Mouse (Mus musculus): ENCODE data around the gene Lysmd1. TPM values are rescaled to one million over a fixed set of nuclear protein-coding genes. Genes with fewer than 3 reads are reported as not detected.
A peak's percentile ranks its signal among the peaks of the same experiment; 100 is the strongest.

Lysmd1 gene
- polyA plus RNA-seq, 1 experiment from 2014 or later: 19.4 TPM

- H3K9me3 ChIP-seq: no peaks in the 10 kb centered on the region
- H3K9ac ChIP-seq: no peak overlapping the region
- no peak overlapping the region for H3K4me3 ChIP-seq
- no peak overlapping the region for H3K4me2 ChIP-seq (replicated peaks)
- peaks cover 14% of the 10 kb centered on the region for H3K36me3 ChIP-seq
- WGBS: 61% methylated on average over 18 of the region's 18 CpGs
- no peak overlapping the region for H3K27ac ChIP-seq
- peaks cover 12% of the 10 kb centered on the region for H3K4me1 ChIP-seq
- no peaks in the 10 kb centered on the region for H3K27me3 ChIP-seq
- no peak for ATAC-seq (ENCODE audit: insufficient number of reproducible peaks, insufficient read depth, low FRiP score, low TSS enrichment)
Measured at GRCm38 (mm10) chr3:95140289-95140595, 6.4 kb downstream of the Lysmd1 start.

- ATAC-seq (ENCODE audit: insufficient number of reproducible peaks, insufficient read depth, low FRiP score, low TSS enrichment): no peak
- H3K9me3 ChIP-seq: no peaks in the 10 kb centered on the region
- H3K4me1 ChIP-seq: peaks cover 6% of the 10 kb centered on the region
- H3K27ac ChIP-seq: no peak overlapping the region
- 88% methylated on average over 6 of the region's 6 CpGs for WGBS
- no peaks in the 10 kb centered on the region for H3K27me3 ChIP-seq
- no peak overlapping the region for H3K4me2 ChIP-seq (replicated peaks)
- H3K4me3 ChIP-seq: no peak overlapping the region
- peaks cover 14% of the 10 kb centered on the region for H3K36me3 ChIP-seq
- H3K9ac ChIP-seq: no peak overlapping the region
Measured at GRCm38 (mm10) chr3:95140795-95141194, 6.9 kb downstream of the Lysmd1 start.

GRCm38 (mm10) chr3:95141474-95141873 is 7.6 kb downstream of the Lysmd1 start:
- Histone ChIP-seq H3K4me3 (no peak overlapping the region), H3K27ac (no peak overlapping the region), H3K9ac (no peak overlapping the region), H3K4me1 (no peaks in the 10 kb centered on the region), H3K9me3 (no peaks in the 10 kb centered on the region), H3K27me3 (no peaks in the 10 kb centered on the region), H3K36me3 (peaks cover 14% of the 10 kb centered on the region), H3K4me2 (replicated peaks) (no peak overlapping the region)
- WGBS: 95% methylated on average over 9 of the region's 9 CpGs
- ATAC-seq (ENCODE audit: insufficient number of reproducible peaks, insufficient read depth, low FRiP score, low TSS enrichment): no peak

GRCm38 (mm10) chr3:95141952-95142616 is 8.2 kb downstream of the Lysmd1 start, which contains the start of gene Tnfaip8l2:
Gene Tnfaip8l2, minus strand, starts transcription at chr3:95142360.
- ATAC-seq (ENCODE audit: insufficient number of reproducible peaks, insufficient read depth, low FRiP score, low TSS enrichment): no peak
- no peaks in the 10 kb centered on the region for H3K27me3 ChIP-seq
- H3K27ac ChIP-seq: no peak within 1 kb of the TSS
- no peak within 1 kb of the TSS for H3K4me2 ChIP-seq (replicated peaks)
- H3K9ac ChIP-seq: no peak within 1 kb of the TSS; the same call in 1 of the 2 replicates
- no peak within 1 kb of the TSS for H3K4me3 ChIP-seq
- no peaks in the 10 kb centered on the region for H3K9me3 ChIP-seq
- H3K36me3 ChIP-seq: peaks cover 14% of the 10 kb centered on the region
- H3K4me1 ChIP-seq: no peaks in the 10 kb centered on the region
- 77% methylated on average over 10 of the region's 10 CpGs for WGBS

GRCm38 (mm10) chr3:95142617-95143011 is 8.7 kb downstream of the Lysmd1 start:
- H3K27me3 ChIP-seq: no peaks in the 10 kb centered on the region
- WGBS: 11% methylated on average over 5 of the region's 5 CpGs
- H3K4me3 ChIP-seq: no peak overlapping the region
- H3K9me3 ChIP-seq: no peaks in the 10 kb centered on the region
- no peak for ATAC-seq (ENCODE audit: insufficient number of reproducible peaks, insufficient read depth, low FRiP score, low TSS enrichment)
- H3K4me2 ChIP-seq (replicated peaks): no peak overlapping the region
- no peaks in the 10 kb centered on the region for H3K4me1 ChIP-seq
- H3K36me3 ChIP-seq: peaks cover 14% of the 10 kb centered on the region
- no peak overlapping the region; the same call in 1 of the 2 replicates for H3K9ac ChIP-seq
- no peak overlapping the region for H3K27ac ChIP-seq

GRCm38 (mm10) chr3:95147924-95148323 is 14.0 kb downstream of the Lysmd1 start:
- H3K4me3 ChIP-seq: no peak overlapping the region
- no peaks in the 10 kb centered on the region for H3K36me3 ChIP-seq
- 46% methylated on average over 3 of the region's 3 CpGs for WGBS
- H3K4me2 ChIP-seq (replicated peaks): no peak overlapping the region
- H3K9ac ChIP-seq: no peak overlapping the region
- no peaks in the 10 kb centered on the region for H3K27me3 ChIP-seq
- no peak overlapping the region for H3K27ac ChIP-seq
- ATAC-seq (ENCODE audit: insufficient number of reproducible peaks, insufficient read depth, low FRiP score, low TSS enrichment): no peak
- no peaks in the 10 kb centered on the region for H3K4me1 ChIP-seq
- no peaks in the 10 kb centered on the region for H3K9me3 ChIP-seq

GRCm38 (mm10) chr3:95153874-95154273 is 20.0 kb downstream of the Lysmd1 start:
- Histone ChIP-seq H3K9me3 (no peaks in the 10 kb centered on the region), H3K36me3 (no peaks in the 10 kb centered on the region), H3K4me1 (no peaks in the 10 kb centered on the region), H3K27me3 (no peaks in the 10 kb centered on the region; the same call in 1 of the 2 replicates), H3K4me2 (replicated peaks) (no peak overlapping the region), H3K27ac (no peak overlapping the region), H3K9ac (no peak overlapping the region), H3K4me3 (no peak overlapping the region)
- WGBS: 55% methylated on average over 4 of the region's 4 CpGs
- ATAC-seq (ENCODE audit: insufficient number of reproducible peaks, insufficient read depth, low FRiP score, low TSS enrichment): no peak

GRCm38 (mm10) chr3:95159511-95159986 is 25.7 kb downstream of the Lysmd1 start:
- WGBS: 11% methylated on average over 8 of the region's 8 CpGs
- Histone ChIP-seq H3K36me3 (peaks cover 7% of the 10 kb centered on the region; the same call in 1 of the 2 replicates), H3K4me3 (peak overlapping the region; percentile 81), H3K9ac (peak overlapping the region; percentile 71; the same call in 1 of the 2 replicates), H3K4me2 (replicated peaks) (peak overlapping the region; percentile 77), H3K27me3 (no peaks in the 10 kb centered on the region; the same call in 1 of the 2 replicates), H3K27ac (no peak overlapping the region), H3K9me3 (no peaks in the 10 kb centered on the region), H3K4me1 (peaks cover 26% of the 10 kb centered on the region)
- no peak for ATAC-seq (ENCODE audit: insufficient number of reproducible peaks, insufficient read depth, low FRiP score, low TSS enrichment)

GRCm38 (mm10) chr3:95159987-95160963 is 26.4 kb downstream of the Lysmd1 start, which contains the start of gene Sema6c:
Gene Sema6c, plus strand, starts transcription at chr3:95160457.
- Histone ChIP-seq H3K27me3 (no peaks in the 10 kb centered on the region; the same call in 1 of the 2 replicates), H3K4me1 (peaks cover 26% of the 10 kb centered on the region), H3K4me3 (peak within 1 kb of the TSS; percentile 81), H3K9me3 (no peaks in the 10 kb centered on the region), H3K9ac (peak within 1 kb of the TSS; percentile 71), H3K4me2 (replicated peaks) (peak within 1 kb of the TSS; percentile 77), H3K27ac (peak within 1 kb of the TSS; percentile 26), H3K36me3 (peaks cover 14% of the 10 kb centered on the region)
- 1% methylated on average over 66 of the region's 66 CpGs for WGBS
- ATAC-seq (ENCODE audit: insufficient number of reproducible peaks, insufficient read depth, low FRiP score, low TSS enrichment): peak; percentile 96

GRCm38 (mm10) chr3:95161041-95161551 is 27.2 kb downstream of the Lysmd1 start:
- peak overlapping the region; percentile 77 for H3K4me2 ChIP-seq (replicated peaks)
- no peaks in the 10 kb centered on the region for H3K9me3 ChIP-seq
- no peaks in the 10 kb centered on the region; the same call in 1 of the 2 replicates for H3K27me3 ChIP-seq
- WGBS: under 1% methylated on average over 30 of the region's 30 CpGs
- H3K4me1 ChIP-seq: peaks cover 26% of the 10 kb centered on the region
- peak; percentile 48 for ATAC-seq (ENCODE audit: insufficient number of reproducible peaks, insufficient read depth, low FRiP score, low TSS enrichment)
- peak overlapping the region; percentile 71 for H3K9ac ChIP-seq
- peak overlapping the region; percentile 26 for H3K27ac ChIP-seq
- peak overlapping the region; percentile 81 for H3K4me3 ChIP-seq
- peaks cover 22% of the 10 kb centered on the region for H3K36me3 ChIP-seq

GRCm38 (mm10) chr3:95161618-95162344 is 27.9 kb downstream of the Lysmd1 start:
- WGBS: 6% methylated on average over 9 of the region's 9 CpGs
- Histone ChIP-seq H3K9ac (peak overlapping the region; percentile 71), H3K36me3 (peaks cover 29% of the 10 kb centered on the region), H3K4me3 (peak overlapping the region; percentile 81), H3K9me3 (no peaks in the 10 kb centered on the region), H3K27me3 (no peaks in the 10 kb centered on the region; the same call in 1 of the 2 replicates), H3K4me1 (peaks cover 26% of the 10 kb centered on the region), H3K27ac (peak overlapping the region; percentile 26; the same call in 1 of the 2 replicates), H3K4me2 (replicated peaks) (peak overlapping the region; percentile 77)
- ATAC-seq (ENCODE audit: insufficient number of reproducible peaks, insufficient read depth, low FRiP score, low TSS enrichment): no peak

Measured in embryonic facial prominence, embryonic 12.5 days (tissue).